Mouse (Mus musculus): Measurements from ENCODE around the gene Dguok. TPM values are rescaled to one million over a fixed set of nuclear protein-coding genes. Genes with fewer than 3 reads are reported as not detected.

Dguok gene
- total RNA-seq, 2 experiments from 2014 or later, result 14.8 to 17.8 TPM

DNA sequence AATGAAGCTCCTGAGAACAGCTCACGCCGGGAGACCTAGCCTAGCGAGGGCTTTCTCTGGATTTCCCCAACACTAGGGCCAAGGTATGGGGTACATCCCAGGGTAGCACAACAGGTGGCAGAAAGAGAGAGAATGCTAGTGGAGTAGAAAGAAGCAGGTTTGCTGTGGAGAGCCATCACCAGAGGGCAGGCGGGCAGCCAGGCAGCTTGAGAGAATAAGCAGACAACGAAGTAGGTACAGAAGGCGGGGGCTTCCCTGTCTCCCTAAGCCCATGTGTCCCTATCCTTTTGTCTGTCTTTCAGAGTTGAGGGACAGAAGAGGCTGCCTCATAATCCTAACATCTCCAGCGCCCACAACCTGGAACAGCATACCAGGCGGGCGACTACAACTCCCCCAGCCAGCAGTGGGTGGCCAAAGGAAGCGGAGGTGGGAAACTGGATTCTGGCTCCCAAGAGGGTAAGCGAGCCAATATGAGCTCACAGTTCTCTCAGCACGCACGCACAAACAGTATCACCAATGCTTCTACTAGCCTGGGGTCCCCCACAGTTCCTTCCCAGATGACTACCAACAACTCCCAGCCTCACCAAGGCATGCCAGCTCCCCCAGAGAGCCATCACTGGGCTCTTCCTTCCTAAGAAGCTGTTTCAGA lies 67.5 kb downstream of the Dguok start:
- no peak for DNase-seq
- intact Hi-C loops (cut with DNase I), result no loop called here

DNA sequence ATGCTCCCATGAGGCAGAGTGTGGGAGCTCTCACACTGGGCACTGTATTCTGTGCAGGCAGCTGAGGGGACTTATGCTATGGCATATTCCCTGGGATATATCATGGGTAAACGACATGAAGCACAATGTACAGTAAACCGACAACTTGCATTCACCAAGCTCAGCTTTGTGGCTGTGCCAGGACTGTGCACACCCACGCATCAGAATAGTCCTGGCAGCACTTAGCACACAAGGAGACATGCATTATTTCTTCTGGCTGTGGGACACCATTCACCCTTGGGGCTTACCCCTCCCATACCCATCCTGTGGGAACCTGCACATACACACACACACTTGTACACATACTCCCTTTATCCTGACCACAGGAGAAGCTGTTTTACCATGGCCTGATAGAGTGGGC lies 68.2 kb downstream of the Dguok start:
- DNase-seq, result no peak
- intact Hi-C loops (cut with DNase I), result no loop called here

DNA sequence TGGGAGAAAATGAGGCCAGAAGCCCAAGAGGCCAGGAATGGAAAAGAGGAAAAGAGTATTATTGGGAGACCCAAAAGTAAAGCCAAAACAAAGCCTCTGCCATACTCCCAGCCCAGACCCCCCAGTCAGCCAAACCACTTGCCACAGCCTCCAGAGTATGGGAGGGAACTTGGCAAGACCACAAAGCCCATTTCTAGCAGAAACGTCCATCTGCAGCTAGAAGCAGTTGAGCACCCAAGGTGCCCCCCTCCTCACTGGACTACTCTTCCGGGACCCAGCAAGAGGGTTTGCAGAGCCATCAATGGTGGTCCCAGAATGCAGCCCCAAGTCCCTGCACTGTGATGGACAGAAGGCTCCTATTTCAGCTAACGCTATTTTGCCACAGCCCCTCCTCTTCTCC lies 69.0 kb downstream of the Dguok start:
- no peak for DNase-seq
- intact Hi-C loops (cut with DNase I), result no loop called here

DNA sequence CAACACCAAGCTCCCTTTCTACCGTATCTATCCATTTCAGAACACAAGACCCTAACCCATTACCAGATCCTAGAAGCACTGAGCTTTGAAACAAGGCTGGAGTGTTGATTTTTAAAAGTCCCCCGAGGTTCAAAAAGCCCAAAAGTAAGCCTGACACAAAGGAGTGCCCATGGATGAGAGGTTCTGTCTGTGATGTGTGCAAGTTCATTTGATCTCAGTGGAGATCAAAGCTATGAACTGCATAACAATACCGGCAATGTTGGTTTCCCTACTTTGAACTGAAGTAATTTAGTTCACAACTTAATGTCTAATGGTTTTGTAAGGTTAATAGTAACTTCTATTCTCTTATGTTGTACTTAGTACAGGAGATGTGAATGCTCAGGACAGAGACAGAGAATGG lies 69.5 kb downstream of the Dguok start:
- intact Hi-C loops (cut with DNase I), result no loop called here
- no peak for DNase-seq

DNA sequence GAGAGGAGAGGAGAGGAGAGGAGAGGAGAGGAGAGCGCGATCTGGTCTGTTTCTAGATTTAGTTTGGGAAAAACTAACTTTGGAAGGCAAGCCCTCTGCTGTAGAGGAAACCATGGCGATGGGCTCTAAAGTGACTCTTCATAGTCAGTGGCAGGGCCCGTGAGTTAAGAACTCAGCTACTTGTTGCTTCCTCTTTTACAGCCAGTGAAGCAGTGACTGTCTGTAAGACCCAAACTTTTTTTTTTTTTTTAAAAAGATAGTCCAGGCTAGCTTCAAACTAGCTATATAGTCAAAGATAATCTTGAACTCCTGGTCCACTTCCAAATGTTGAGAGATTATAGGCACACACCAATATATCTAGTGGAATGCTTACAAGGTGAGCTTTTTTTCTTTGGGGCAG lies 70.2 kb downstream of the Dguok start:
- no peak for DNase-seq

DNA sequence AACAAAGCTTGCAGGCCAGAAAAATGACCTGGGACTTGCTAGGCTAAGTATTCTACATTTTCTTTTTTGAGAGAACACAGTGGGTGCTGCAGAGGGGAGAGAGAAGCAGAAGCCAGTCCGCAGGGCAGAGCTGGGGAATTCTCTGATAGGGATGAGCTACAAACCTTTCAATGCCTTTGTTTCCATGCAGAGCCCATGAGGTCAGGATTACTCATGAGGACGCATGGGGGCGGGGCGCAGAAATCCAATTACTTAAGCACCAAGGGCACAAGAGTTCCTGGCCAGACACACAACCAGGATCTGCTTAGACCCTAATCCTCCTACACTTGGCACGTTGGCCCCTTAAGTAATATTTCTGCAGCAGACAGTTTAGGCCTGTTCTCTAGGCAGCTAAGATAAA lies 71.6 kb downstream of the Dguok start:
- no peak for DNase-seq
- intact Hi-C loops (cut with DNase I), result loop anchor here (1.0 kb wide), 1 partner anchor 46 kb away; no protein-coding TSS in a partner anchor

More for the DNA sequence above, 70.2 kb downstream of the Dguok start:
- intact Hi-C loops (cut with DNase I), result no loop called here

DNA sequence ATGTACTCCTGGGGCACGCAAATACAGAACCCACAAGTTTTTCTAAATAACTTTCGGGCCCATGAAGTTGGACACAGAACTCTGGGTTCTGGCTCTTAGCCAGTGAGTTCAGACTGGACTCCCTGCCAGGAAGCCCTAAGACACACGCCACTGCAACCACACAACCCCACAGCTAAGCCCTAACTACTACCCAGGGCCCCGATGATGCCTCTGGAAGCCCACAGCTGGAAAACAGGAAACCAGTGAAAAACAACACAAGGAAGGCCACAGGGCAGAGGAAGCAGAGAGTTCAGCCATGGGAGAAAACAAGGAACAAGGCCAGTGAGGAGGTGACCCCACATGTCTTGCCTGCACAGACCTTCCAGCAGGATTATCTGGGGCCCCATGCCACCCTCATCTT lies 73.2 kb downstream of the Dguok start:
- no peak for DNase-seq
- intact Hi-C loops (cut with DNase I), result no loop called here

DNA sequence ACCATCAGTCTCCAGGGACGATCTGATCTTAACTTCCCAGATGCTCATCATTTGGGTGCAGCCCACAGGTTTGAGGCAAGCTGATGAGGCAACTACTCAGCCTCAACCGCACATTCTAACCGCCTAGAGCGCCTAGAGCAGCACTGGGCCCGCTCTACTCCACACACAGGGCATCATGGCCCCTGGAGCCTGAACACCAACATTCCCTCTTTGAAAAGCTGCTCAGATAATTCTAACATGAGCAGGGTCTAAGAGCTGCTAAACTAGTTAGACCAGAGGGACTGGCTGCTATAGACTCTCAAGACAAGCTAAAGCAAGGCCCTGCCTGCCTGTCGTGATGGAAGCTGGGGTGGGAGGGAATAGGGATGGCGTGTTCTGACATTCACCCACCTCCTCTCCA lies 73.8 kb downstream of the Dguok start:
- DNase-seq, result no peak
- intact Hi-C loops (cut with DNase I), result no loop called here

Other genes with a start within 250 kb of the Dguok start
- 1 to 10 TPM; 4.3 to 8.2 TPM for gene Mthfd2, start 181.1 kb downstream of the Dguok start, total RNA-seq (2021)
- gene Mob1a, start 181.0 kb downstream of the Dguok start, total RNA-seq (2021), result 1 to 10 TPM; 9.5 to 9.8 TPM
- 100 to 1,000 TPM; 223 to 243 TPM for gene Bola3, start 157.8 kb downstream of the Dguok start, total RNA-seq (2021)
- 10 to 100 TPM; 21.1 to 23.7 TPM for gene Tet3, start 47.9 kb downstream of the Dguok start, total RNA-seq (2021)
- gene Actg2, start 29.3 kb upstream of the Dguok start, total RNA-seq (2021), result under 1 TPM in 1 of 2 experiments, not detected in 1; 0.39 TPM
- 1 to 10 TPM; 5.5 to 6.5 TPM for gene Stambp, start 65.8 kb upstream of the Dguok start, total RNA-seq (2021)
- gene Clec4f, start 149.2 kb upstream of the Dguok start, total RNA-seq (2021), result not detected
- under 1 TPM in 1 of 2 experiments, not detected in 1; 0.18 TPM for gene Cd207, start 170.9 kb upstream of the Dguok start, total RNA-seq (2021)
- not detected for gene Vax2, start 204.3 kb upstream of the Dguok start, total RNA-seq (2021)
- not detected for gene Atp6v1b1, start 236.0 kb upstream of the Dguok start, total RNA-seq (2021)

Measured in gastrocnemius, postnatal 36 days (tissue).